In the genomic region with DNA sequence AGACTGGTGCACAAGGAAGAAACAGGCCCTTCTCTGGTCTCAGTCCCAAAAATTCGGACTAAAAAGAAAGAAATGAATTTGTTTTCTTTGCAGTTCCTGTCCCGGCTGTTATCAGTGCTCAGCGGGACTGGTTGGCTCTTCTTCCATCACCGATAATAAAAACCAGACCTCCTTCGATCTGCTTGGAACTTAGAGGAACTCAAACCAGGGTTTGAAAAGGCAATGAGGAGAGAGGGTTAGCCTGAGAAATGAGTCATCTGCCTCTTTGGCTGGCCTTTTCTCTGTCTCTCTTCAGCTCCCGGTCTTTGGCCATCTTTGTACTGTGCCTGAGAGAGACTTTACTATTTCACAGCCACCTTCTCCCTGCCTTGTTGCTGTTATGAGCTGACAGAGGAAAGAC, we compare ENCODE assay signal across 18 mouse cellular contexts.
DNase-seq lines count a peak whose midpoint lies in the region; ATAC-seq lines count a peak whose summit lies in the region.
"Had no signal": no experiment of that assay in that cellular context is flagged by ENCODE, and none has a peak within 500 bp of the region (broad histone marks: within the 10 kb centered on the region; RNA-seq: fewer than 3 reads in every experiment).

No protein-coding gene starts in this region.

- 68% methylated on average over 6 of the region's 6 CpGs for WGBS in forebrain, embryonic 10.5 days
- 92% methylated on average over 6 of the region's 6 CpGs for WGBS in forebrain, embryonic 16.5 days

- no peak for DNase-seq in forebrain, embryonic 10.5 days (ENCODE audit: extremely low spot score, low spot score)
- peak; percentile 30 to 47 for DNase-seq in heart, adult 9 months (ENCODE audit: low spot score in 2 of 2)
- no peak for DNase-seq in heart, postnatal 25 days (ENCODE audit: low spot score)
- DNase-seq in NIH3T3 (ENCODE audit: low read depth) = peak; percentile 70
- DNase-seq in skeletal muscle tissue, adult 2 months (ENCODE audit: low read depth, low spot score) = peak; percentile 30
- DNase-seq in ovary, postnatal 36 days (ENCODE audit: low spot score) = no peak
- DNase-seq: adrenal gland, postnatal 10 days; cerebellum, adult 11-12 months; cerebellum, adult 9-10 months; cerebellum, postnatal 25 days; gastrocnemius, postnatal 36 days; kidney, adult 8-10 months had no signal

- H3K27ac ChIP-seq in forebrain, embryonic 10.5 days = 0 out of 2 replicates have a peak overlapping the region, but pooled peaks have one; percentile 11
- H3K27ac ChIP-seq in forebrain, embryonic 16.5 days (ENCODE audit: low read length) = no peak overlapping the region
- H3K27ac ChIP-seq: heart, adult 2 months; heart, embryonic 13.5 days; hindbrain, embryonic 15.5 days had no signal

- no peak overlapping the region for H3K9ac ChIP-seq in forebrain, embryonic 16.5 days (replicated peaks; ENCODE audit: low read depth, low read length)
- H3K9ac ChIP-seq: heart, embryonic 13.5 days; hindbrain, embryonic 15.5 days had no signal

- no peak for ATAC-seq in forebrain, embryonic 16.5 days
- ATAC-seq: forebrain, embryonic 14.5 days; intestine, embryonic 16.5 days had no signal

- H3K9me3 ChIP-seq in forebrain, embryonic 10.5 days = no peaks in the 10 kb centered on the region
- no peaks in the 10 kb centered on the region for H3K9me3 ChIP-seq in forebrain, embryonic 16.5 days (ENCODE audit: control insufficient read depth, low read length)
- H3K9me3 ChIP-seq: heart, embryonic 13.5 days; hindbrain, embryonic 15.5 days had no signal

- no peak overlapping the region for H3K4me3 ChIP-seq in forebrain, embryonic 10.5 days
- H3K4me3 ChIP-seq in forebrain, embryonic 16.5 days (replicated peaks; ENCODE audit: low read length) = no peak overlapping the region
- H3K4me3 ChIP-seq: heart, adult 2 months; heart, embryonic 13.5 days; hindbrain, embryonic 15.5 days had no signal

- H3K4me1 ChIP-seq in forebrain, embryonic 10.5 days = no peaks in the 10 kb centered on the region
- no peaks in the 10 kb centered on the region for H3K4me1 ChIP-seq in forebrain, embryonic 16.5 days (replicated peaks; ENCODE audit: control insufficient read depth, insufficient read depth, low read length)
- H3K4me1 ChIP-seq: hindbrain, embryonic 15.5 days had no signal

- H3K36me3 ChIP-seq in forebrain, embryonic 10.5 days (replicated peaks) = no peaks in the 10 kb centered on the region
- no peaks in the 10 kb centered on the region for H3K36me3 ChIP-seq in forebrain, embryonic 16.5 days (ENCODE audit: control insufficient read depth, insufficient read depth)
- H3K36me3 ChIP-seq: hindbrain, embryonic 15.5 days had no signal

- intact Hi-C loops in heart, postnatal 25 days (cut with DNase I) = no loop called here

- H3K4me2 ChIP-seq in forebrain, embryonic 16.5 days (ENCODE audit: low read length) = no peak overlapping the region
- H3K4me2 ChIP-seq: heart, embryonic 13.5 days; hindbrain, embryonic 15.5 days had no signal

- no peaks in the 10 kb centered on the region for H3K27me3 ChIP-seq in forebrain, embryonic 10.5 days (ENCODE audit: poor library complexity, severe bottlenecking)
- H3K27me3 ChIP-seq in forebrain, embryonic 16.5 days (replicated peaks; ENCODE audit: control insufficient read depth, insufficient read depth, low read length) = no peaks in the 10 kb centered on the region
- H3K27me3 ChIP-seq: heart, embryonic 13.5 days; hindbrain, embryonic 15.5 days had no signal

Comparison
In these comparisons a context has a peak if more than half of its experiments do, and no peak if none do; other contexts are left out.
1. DNase-seq: peak in heart, adult 9 months (2 of 2), NIH3T3 (single experiment) and skeletal muscle tissue, adult 2 months (single experiment); none in forebrain, embryonic 10.5 days (single experiment), heart, postnatal 25 days (single experiment) and ovary, postnatal 36 days (single experiment).